Mouse (Mus musculus) forebrain, embryonic 10.5 days (tissue): ENCODE data around the gene Syt14. TPM values are rescaled to one million over a fixed set of nuclear protein-coding genes. Genes with fewer than 3 reads are reported as not detected.

Source experiments
- DNase-seq: peaks from one replicate; pipeline ENCODE4 v3.0.0-alpha.2; 2017; ENCODE audit warnings: low spot score; ENCODE audit errors: extremely low spot score
- H3K27ac ChIP-seq: fragments of 300-500 bp; sonication (generic); 2 replicates; pipeline ENCODE4 v1.5.1; 2016; ENCODE audit warnings: mild to moderate bottlenecking
- H3K27me3 ChIP-seq: fragments of 300-500 bp; sonication (generic); 2 replicates; pipeline ENCODE4 v1.6.1; 2016; ENCODE audit warnings: mild to moderate bottlenecking; ENCODE audit not compliant: poor library complexity, severe bottlenecking
- H3K36me3 ChIP-seq: fragments of 300-500 bp; sonication (generic); replicated peaks from 2 replicates; pipeline ENCODE4 v1.6.1; 2016; ENCODE audit warnings: mild to moderate bottlenecking, moderate library complexity
- H3K4me1 ChIP-seq: fragments of 300-500 bp; sonication (generic); 2 replicates; pipeline ENCODE4 v1.6.1; 2016
- H3K4me3 ChIP-seq: fragments of 300-500 bp; sonication (generic); 2 replicates; pipeline ENCODE4 v1.5.1; 2016; ENCODE audit warnings: mild to moderate bottlenecking, moderate library complexity
- H3K9me3 ChIP-seq: fragments of 300-500 bp; sonication (generic); 2 replicates; pipeline ENCODE4 v1.6.1; 2016; ENCODE audit warnings: mild to moderate bottlenecking, moderate library complexity
- WGBS: fragments of 180-500 bp; shearing (Covaris S2); methylation state at CpG from one replicate; pipeline ENCODE4 v1.1.7; 2016; 5-methylcytosine and 5-hydroxymethylcytosine counted together
- polyA plus RNA-seq: library from polyadenylated mRNA; unstranded; fragments of >200 nt; fragmentation: Nextera tagmentation; extraction: Ambion mirVana; gene quantifications from 2 replicates; pipeline ENCODE4 v1.2.1, GENCODE M21; 2016

Gene Syt14
- polyA plus RNA-seq, 1 experiment from 2014 or later, result 4.4 TPM

DNA sequence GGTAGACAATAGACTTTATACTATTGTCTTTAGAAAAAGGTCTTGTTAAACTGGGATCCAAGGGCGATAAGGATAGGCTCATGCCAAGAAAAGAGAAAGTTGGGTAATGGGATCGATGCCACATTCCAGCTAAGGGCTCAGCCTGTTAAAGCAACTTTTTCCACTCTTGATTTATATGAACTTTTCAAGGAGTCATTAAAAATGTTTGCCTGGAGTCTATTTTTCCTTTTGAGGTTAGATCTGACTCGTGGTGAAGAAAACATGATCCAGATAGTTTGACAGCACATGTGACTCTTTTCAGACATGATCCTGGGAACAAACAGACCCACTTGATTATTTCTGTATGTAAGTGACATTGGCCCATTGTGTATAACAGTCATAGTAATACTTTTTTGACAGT, 144.9 kb downstream of the Syt14 start:
- Histone ChIP-seq H3K9me3 (no peaks in the 10 kb centered on the region), H3K36me3 (no peaks in the 10 kb centered on the region), H3K27ac (no peak overlapping the region), H3K4me3 (no peak overlapping the region), H3K4me1 (no peaks in the 10 kb centered on the region), H3K27me3 (no peaks in the 10 kb centered on the region)
- WGBS, result 90% methylated on average over 3 of the region's 3 CpGs
- DNase-seq, result no peak

DNA sequence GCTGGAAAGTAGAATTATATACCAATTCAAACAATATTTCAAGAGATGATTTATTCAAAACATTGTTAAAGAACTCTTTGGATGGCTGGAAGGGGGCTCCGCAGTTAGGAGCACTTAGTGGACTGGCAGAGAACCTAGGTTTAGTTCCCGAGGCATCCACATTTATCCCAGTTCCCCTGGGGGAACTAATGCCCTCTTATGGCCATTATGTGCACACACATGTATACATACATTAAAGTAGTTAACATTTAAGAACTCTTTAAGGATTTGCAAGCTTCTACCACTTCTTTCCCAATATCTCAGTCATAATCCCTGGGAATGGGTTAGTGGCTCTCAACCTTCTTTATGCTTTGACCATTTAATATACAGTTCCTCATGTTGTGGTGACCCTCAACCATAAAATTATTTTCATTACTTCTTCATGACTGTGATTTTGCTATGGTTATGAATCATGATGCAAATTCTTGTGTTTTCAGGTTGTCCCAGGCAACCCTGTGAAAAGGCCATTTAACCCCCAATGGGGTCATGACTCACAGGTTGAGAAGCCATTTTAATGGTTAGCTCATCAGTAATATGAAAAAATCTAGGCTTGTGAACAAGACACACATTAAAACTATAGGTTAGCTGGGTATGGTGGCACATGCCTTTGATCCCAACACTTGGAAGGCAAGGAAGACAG, 152.8 kb downstream of the Syt14 start:
- DNase-seq, result no peak
- WGBS, result 73% methylated on average over 2 of the region's 2 CpGs
- Histone ChIP-seq H3K9me3 (no peaks in the 10 kb centered on the region), H3K27me3 (no peaks in the 10 kb centered on the region), H3K36me3 (no peaks in the 10 kb centered on the region), H3K4me3 (no peak overlapping the region), H3K27ac (no peak overlapping the region), H3K4me1 (peaks cover 6% of the 10 kb centered on the region)

DNA sequence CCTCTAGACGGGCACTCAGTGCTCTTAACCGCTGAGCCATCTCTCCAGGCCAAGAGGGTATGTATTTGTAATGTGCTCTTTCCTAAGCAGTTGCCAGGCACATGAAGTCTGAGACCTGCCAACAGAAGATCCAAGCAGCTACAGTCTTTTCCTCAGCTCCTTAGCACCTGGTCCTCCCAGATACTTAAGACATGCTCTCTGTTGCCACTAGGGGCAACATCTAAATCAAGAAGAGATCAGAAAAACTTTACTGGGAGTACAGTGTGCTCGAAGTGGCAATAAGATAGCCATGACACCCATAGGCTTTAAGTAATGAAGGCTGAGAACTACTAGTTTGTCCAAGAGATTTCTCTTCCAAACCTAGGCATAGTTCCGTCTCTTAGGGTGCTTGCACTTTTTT, 155.4 kb downstream of the Syt14 start:
- Histone ChIP-seq H3K27me3 (no peaks in the 10 kb centered on the region), H3K4me3 (no peak overlapping the region), H3K27ac (no peak overlapping the region), H3K9me3 (no peaks in the 10 kb centered on the region), H3K36me3 (no peaks in the 10 kb centered on the region), H3K4me1 (peaks cover 6% of the 10 kb centered on the region)
- 84% methylated on average over 4 of the region's 4 CpGs for WGBS
- no peak for DNase-seq

DNA sequence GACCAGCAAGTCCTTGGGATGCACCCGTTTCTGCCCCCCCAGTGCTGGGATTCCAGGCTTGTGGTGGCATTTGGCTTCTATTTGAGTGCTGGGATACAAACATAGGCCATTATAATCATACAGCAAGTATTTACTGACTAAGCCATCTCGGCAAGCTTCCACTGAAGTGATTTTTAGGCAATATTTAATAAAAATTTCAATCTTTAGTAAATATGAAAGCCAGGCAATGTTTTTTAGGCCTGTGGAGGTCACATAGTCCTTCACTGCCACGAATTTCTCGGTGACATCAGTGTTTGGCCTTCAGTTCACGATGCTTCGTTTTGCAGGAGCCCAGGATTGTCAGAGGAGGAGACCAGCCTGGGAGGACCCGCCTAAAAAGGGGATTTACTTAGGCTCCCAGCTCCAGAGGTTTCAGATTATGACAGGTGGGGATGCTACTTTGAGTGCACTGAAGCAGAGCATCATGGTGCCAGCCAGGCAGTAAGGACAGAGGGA, 156.4 kb downstream of the Syt14 start:
- H3K9me3 ChIP-seq, result no peaks in the 10 kb centered on the region
- H3K36me3 ChIP-seq, result no peaks in the 10 kb centered on the region
- no peaks in the 10 kb centered on the region for H3K27me3 ChIP-seq
- H3K4me3 ChIP-seq, result no peak overlapping the region
- peaks cover 6% of the 10 kb centered on the region for H3K4me1 ChIP-seq
- DNase-seq, result no peak
- WGBS, result 90% methylated on average over 7 of the region's 7 CpGs
- H3K27ac ChIP-seq, result no peak overlapping the region

DNA sequence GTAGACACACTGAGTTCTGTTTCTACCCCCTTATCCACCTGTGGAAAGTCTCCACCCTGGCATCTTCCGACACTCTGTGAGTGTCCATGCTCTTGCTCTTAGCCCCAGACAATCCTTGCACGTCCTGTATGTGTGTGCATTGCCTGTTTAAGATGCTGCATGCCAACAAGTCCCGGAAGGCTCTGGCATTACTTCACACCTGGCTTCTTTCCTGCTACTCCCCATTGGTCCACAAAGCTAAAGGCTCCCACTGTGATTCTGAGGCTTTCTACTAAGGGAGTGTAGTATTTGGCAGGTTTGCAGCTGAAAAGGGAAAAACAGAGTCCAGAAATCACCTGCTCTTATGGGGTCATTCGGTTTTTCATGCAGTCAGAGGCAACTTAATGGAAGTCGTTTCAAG, 162.7 kb downstream of the Syt14 start:
- WGBS, result 81% methylated on average over 5 of the region's 5 CpGs

DNA sequence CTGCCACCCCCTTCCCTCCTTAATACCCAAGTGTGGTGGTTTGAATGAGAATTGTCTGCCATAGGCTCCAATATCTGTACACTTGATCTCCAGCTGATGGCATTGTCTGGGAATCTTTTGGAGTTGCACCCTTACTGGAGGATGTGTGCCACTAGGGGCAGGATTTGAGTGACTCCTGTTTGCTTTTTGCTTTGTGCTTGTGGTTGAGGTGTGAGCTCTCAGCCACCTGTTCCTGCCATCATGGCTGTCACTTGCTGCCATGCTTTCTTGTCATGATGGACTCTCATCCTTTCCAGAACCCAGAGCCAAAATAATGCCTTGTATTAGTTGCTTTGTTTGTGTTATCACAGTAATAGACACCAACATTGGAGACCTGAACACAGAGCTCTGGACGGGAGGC, 165.8 kb downstream of the Syt14 start:
- Histone ChIP-seq H3K36me3 (no peaks in the 10 kb centered on the region), H3K9me3 (no peaks in the 10 kb centered on the region), H3K4me1 (peaks cover 2% of the 10 kb centered on the region; the same call in 1 of the 2 replicates), H3K27me3 (no peaks in the 10 kb centered on the region), H3K4me3 (no peak overlapping the region), H3K27ac (no peak overlapping the region)
- DNase-seq, result no peak
- WGBS, result 92% methylated on average over 1 of the region's 1 CpGs

More for the DNA sequence above, 162.7 kb downstream of the Syt14 start:
- no peak overlapping the region for H3K4me3 ChIP-seq
- H3K27me3 ChIP-seq, result no peaks in the 10 kb centered on the region
- no peaks in the 10 kb centered on the region for H3K36me3 ChIP-seq
- DNase-seq, result no peak
- H3K4me1 ChIP-seq, result peaks cover 2% of the 10 kb centered on the region; the same call in 1 of the 2 replicates
- H3K9me3 ChIP-seq, result no peaks in the 10 kb centered on the region
- H3K27ac ChIP-seq, result no peak overlapping the region

DNA sequence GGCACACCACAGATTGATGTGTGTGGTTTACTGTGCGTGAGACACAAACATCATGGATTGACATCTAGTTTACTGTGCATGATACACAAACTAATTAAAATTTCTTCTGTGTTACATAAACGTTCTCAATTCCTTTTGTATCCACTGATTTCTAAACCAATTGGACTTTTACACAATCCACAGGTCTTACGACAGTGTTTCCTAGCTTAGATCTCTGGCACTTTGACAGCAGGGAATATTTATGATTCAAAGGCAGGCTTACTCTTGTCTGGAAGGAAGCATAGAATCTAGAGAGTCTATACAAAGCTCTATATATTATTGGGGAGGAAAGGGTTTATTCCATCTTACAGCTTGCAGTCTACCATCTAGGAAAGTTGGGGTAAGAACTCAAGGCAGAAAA, 171.1 kb downstream of the Syt14 start:
- DNase-seq, result no peak
- Histone ChIP-seq H3K4me3 (no peak overlapping the region), H3K36me3 (no peaks in the 10 kb centered on the region), H3K9me3 (no peaks in the 10 kb centered on the region), H3K4me1 (no peaks in the 10 kb centered on the region), H3K27me3 (peaks cover 10% of the 10 kb centered on the region), H3K27ac (no peak overlapping the region)
- 89% methylated on average over 3 of the region's 3 CpGs for WGBS

DNA sequence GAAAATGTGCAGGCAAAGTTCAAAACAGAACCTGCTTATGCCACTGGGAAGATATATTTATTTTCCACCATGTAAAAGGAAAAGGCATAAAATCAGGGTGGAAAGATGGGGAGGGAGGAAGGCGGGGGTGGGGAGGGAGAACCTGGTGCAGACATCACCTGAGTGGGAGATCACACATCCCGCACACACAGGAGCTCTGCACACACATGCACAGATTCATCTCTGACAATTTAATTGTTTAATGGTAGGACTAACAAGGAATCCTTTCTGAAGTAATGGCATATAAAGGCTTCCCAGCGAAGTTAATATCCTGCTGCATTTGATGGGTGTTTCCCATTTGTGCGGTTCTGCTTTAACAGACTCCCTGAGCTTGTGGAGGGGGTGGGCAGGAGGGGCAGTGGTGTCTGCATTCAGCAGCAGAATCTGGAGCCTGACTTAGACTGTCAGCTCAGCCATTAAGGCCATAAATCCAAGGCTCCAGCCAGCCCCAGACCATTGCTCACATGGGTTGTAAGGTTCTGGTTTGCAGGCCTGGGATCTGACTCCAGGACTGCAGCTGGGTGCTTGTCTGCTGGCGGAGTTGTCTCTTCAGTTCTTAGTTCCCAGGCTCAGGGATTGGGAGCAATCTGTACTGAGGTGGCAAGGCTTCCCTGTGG, 174.1 kb downstream of the Syt14 start:
- H3K27me3 ChIP-seq, result peaks cover 40% of the 10 kb centered on the region
- WGBS, result 80% methylated on average over 5 of the region's 5 CpGs
- no peak overlapping the region for H3K4me3 ChIP-seq
- DNase-seq, result no peak
- H3K4me1 ChIP-seq, result peaks cover 2% of the 10 kb centered on the region
- H3K9me3 ChIP-seq, result no peaks in the 10 kb centered on the region
- no peak overlapping the region for H3K27ac ChIP-seq
- no peaks in the 10 kb centered on the region for H3K36me3 ChIP-seq

DNA sequence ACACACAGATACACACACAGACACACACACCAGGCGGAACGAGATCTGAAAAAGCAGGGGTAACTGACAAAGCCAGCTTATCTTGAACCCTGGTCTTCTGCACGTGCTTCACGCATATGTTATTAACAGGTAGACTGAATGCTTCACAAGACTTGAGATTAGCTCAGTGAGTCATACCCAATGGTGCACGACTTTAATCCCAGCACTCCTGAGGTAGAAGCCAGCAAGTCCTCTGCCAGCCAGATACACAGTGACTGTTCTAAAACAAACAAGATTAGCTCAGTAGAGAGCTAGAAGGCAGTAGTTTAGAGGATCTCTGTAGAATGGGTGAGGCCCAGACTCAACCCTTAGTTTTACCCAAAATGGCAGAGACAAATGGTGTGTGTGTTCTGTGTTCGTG, 175.3 kb downstream of the Syt14 start:
- H3K4me1 ChIP-seq, result peaks cover 14% of the 10 kb centered on the region
- H3K9me3 ChIP-seq, result no peaks in the 10 kb centered on the region
- H3K4me3 ChIP-seq, result no peak overlapping the region
- DNase-seq, result no peak
- H3K27me3 ChIP-seq, result peaks cover 51% of the 10 kb centered on the region
- WGBS, result 74% methylated on average over 6 of the region's 6 CpGs
- H3K27ac ChIP-seq, result no peak overlapping the region
- no peaks in the 10 kb centered on the region for H3K36me3 ChIP-seq

DNA sequence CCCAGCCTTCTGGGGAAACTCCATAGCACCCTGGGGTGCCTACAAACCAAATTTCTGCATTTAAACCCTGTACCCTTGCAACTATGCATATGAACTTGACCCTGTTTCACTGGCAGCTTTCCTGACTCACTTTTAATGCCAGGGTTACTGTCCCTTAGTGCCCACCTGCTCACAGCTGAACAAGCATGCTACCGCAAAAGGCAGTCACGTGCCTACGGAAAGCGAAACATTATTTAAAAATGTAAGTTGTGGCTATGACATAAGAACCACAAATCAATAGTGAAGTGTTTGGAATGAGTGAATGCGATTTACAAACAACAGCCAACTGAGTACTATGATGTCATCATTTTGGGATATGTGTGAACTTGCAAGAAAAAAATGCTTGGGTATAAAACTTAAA, 178.0 kb downstream of the Syt14 start:
- H3K27me3 ChIP-seq, result peaks cover 78% of the 10 kb centered on the region
- peaks cover 41% of the 10 kb centered on the region for H3K4me1 ChIP-seq

DNA sequence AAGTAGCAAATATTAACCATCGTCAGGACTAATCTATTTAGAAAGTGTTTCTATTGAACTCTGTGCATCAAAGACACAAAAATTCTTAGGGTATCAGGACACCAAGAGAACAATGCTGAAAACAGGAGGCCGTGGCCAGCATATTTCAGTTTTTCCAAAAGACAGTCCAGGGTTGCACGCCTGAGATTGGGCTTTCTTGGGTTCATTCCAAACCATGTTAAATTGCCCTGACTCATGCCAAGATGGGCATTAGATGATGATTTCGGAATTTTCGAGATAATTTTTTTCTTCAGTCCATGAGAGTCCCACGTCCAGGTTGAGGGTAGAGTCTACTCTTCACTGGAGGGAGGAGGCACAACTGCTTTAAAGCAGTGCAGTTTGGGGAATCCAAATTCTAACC, 178.6 kb downstream of the Syt14 start:
- no peak overlapping the region for H3K4me3 ChIP-seq
- peaks cover 85% of the 10 kb centered on the region for H3K27me3 ChIP-seq
- no peaks in the 10 kb centered on the region for H3K9me3 ChIP-seq
- H3K27ac ChIP-seq, result no peak overlapping the region
- H3K4me1 ChIP-seq, result peaks cover 47% of the 10 kb centered on the region
- no peaks in the 10 kb centered on the region for H3K36me3 ChIP-seq
- WGBS, result 73% methylated on average over 6 of the region's 6 CpGs
- no peak for DNase-seq

More for the DNA sequence above, 178.0 kb downstream of the Syt14 start:
- 93% methylated on average over 5 of the region's 5 CpGs for WGBS
- no peaks in the 10 kb centered on the region for H3K9me3 ChIP-seq
- no peak for DNase-seq
- no peak overlapping the region for H3K27ac ChIP-seq
- no peaks in the 10 kb centered on the region for H3K36me3 ChIP-seq
- no peak overlapping the region for H3K4me3 ChIP-seq

DNA sequence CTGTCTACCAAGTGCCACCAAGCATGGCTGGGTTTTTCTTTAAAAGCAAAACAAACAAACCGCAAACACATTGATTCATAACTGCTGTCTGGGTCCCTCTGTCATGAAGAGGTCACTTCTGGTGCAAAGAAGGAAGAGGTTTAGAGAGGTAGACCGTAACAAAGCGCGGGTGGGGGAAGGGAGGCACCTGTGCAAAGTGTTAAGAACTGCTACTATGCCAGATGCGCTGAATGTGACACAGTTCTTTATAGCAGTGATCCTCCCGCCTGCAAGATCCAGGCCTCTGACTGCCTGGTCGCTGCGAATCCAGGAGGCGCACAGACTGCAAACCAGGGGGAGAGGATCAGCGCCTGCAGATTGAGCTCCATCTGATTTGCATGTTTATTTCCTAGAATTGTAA, 179.2 kb downstream of the Syt14 start:
- H3K4me3 ChIP-seq, result peak overlapping the region; percentile 87
- DNase-seq, result peak; percentile 29
- H3K36me3 ChIP-seq, result no peaks in the 10 kb centered on the region
- peaks cover 90% of the 10 kb centered on the region for H3K27me3 ChIP-seq
- 4% methylated on average over 10 of the region's 10 CpGs for WGBS
- H3K9me3 ChIP-seq, result no peaks in the 10 kb centered on the region
- peak overlapping the region; percentile 93; the same call in 1 of the 2 replicates for H3K27ac ChIP-seq
- H3K4me1 ChIP-seq, result peaks cover 53% of the 10 kb centered on the region

DNA sequence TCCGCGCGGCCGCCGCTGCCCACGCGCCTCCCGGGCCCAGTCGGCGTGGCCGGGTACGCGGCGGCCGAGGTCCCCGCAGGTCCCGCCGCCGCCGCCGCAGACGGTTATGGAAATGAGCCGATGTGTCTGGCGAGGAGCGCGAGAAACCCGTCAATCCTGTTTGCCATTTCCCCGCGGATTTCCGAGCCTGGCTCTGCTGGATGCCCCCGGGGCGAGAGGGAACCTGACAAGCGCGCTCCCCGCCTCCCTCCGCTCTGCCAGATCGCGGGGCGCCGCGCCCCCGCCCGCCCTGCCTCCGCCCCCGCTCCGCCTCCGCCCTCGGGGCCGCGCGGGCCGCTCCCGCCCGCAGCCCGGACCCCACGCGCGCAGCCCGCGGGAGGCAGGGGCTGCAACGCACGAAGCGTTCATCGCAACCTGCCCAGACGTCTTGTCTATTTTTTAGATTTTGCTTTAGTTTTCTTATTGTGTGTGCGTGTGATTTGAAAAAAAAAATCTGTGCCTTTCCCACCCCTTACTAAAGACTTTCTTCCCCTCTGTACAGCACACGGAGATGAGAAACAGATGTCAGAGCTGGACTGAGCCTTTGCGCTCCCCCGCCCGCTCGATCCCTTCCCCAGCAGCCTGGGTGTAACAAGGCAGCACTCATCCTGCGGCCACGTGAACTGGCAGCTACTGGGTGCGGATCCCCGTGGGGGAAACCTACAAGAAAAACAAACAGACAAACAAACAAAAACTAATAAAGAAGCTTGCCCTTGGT, 179.9 kb downstream of the Syt14 start, which contains the start of gene Sertad4:
Gene Sertad4 (minus strand): TSS at position 283 of the 757 bp plus-strand sequence.
- H3K36me3 ChIP-seq, result no peaks in the 10 kb centered on the region; the same call in 1 of the 2 replicates
- H3K27me3 ChIP-seq, result peaks cover 98% of the 10 kb centered on the region
- H3K4me1 ChIP-seq, result peaks cover 60% of the 10 kb centered on the region
- WGBS, result under 1% methylated on average over 75 of the region's 75 CpGs
- peak within 1 kb of the TSS; percentile 93 for H3K27ac ChIP-seq
- DNase-seq, result peak; percentile 70
- no peaks in the 10 kb centered on the region for H3K9me3 ChIP-seq
- peak within 1 kb of the TSS; percentile 87 for H3K4me3 ChIP-seq
